Mouse (Mus musculus) liver, embryonic 16.5 days (tissue): ENCODE measurements at regions not wholly inside any gene's neighbourhood (a gene's known extent, or its start where the extent isn't known, plus 50 kb on each side); places are given as distances from the start of the nearest gene placed in this dataset.
"Not testable (repeated sequence)": the region's sequence is repeated elsewhere in the genome, so short reads cannot be mapped to it uniquely, and the experiment has no call there.

ENCODE experiments used
- ATAC-seq: fragments of 200-750 bp; cut with Nextera tagmentation; 2 replicates; pipeline ENCODE4 v1.8.0; 2017; ENCODE audit warnings: low read depth, mild to moderate bottlenecking, moderate number of reproducible peaks, moderate library complexity
- H3K27ac ChIP-seq: fragments of 300-500 bp; sonication (generic); 2 replicates; pipeline ENCODE4 v1.5.1; 2014; ENCODE audit warnings: mild to moderate bottlenecking, low read length
- H3K27me3 ChIP-seq: fragments of 300-500 bp; sonication (generic); 2 replicates; pipeline ENCODE4 v1.6.1; 2014; ENCODE audit warnings: low read depth, low read length, mixed read lengths; ENCODE audit not compliant: control insufficient read depth, insufficient read depth
- H3K36me3 ChIP-seq: fragments of 300-500 bp; sonication (generic); 2 replicates; pipeline ENCODE4 v1.6.1; 2014; ENCODE audit warnings: mild to moderate bottlenecking; ENCODE audit not compliant: control insufficient read depth, insufficient read depth
- H3K4me1 ChIP-seq: fragments of 300-500 bp; sonication (generic); 2 replicates; pipeline ENCODE4 v1.6.1; 2014; ENCODE audit warnings: low read depth, low read length, mixed read lengths; ENCODE audit not compliant: control insufficient read depth
- H3K4me2 ChIP-seq: fragments of 300-500 bp; sonication (generic); 2 replicates; pipeline ENCODE4 v1.6.1; 2014; ENCODE audit warnings: low read depth, low read length, mixed read lengths
- H3K4me3 ChIP-seq: fragments of 300-500 bp; sonication (generic); 2 replicates; pipeline ENCODE4 v1.5.1; 2014; ENCODE audit warnings: low read depth, mild to moderate bottlenecking, low read length
- H3K9ac ChIP-seq: fragments of 300-500 bp; sonication (generic); 2 replicates; pipeline ENCODE4 v1.6.1; 2014; ENCODE audit warnings: low read depth, low read length
- H3K9me3 ChIP-seq: fragments of 300-500 bp; sonication (generic); replicated peaks from 2 replicates; pipeline ENCODE4 v1.6.1; 2016; ENCODE audit warnings: low read length; ENCODE audit not compliant: control insufficient read depth
- WGBS: fragments of 180-500 bp; shearing (Covaris S2); extraction: QIAGEN DNeasy Blood & Tissue Kit; methylation state at CpG from one replicate; pipeline ENCODE4 v1.1.7; 2014; ENCODE audit not compliant: insufficient replicate concordance; 5-methylcytosine and 5-hydroxymethylcytosine counted together

DNA sequence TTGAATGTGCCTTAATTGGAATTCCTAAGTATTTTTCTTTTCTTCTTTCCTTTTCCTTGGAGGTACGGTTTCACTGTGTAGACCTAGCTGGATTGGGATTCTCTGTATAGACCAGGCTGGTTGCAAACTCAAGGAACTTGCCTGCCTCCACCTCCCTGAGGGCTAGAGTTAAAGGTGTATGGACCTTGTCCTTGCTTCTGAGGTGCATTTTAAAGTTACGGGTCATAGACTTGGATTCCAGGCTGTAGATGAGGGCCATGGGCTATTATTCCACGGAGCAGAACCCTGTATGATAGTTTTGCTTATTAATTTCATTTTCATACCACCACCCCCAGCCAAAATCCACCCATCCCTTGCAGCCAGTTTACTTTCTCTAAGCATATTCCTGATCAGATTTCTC, 50.7 kb upstream of the Wdr26 start:
- 84% methylated on average over 3 of the region's 3 CpGs for WGBS
- Histone ChIP-seq H3K9me3 (no peaks in the 10 kb centered on the region), H3K4me1 (peaks cover 51% of the 10 kb centered on the region), H3K27ac (peak overlapping the region; percentile 99), H3K27me3 (no peaks in the 10 kb centered on the region), H3K9ac (peak overlapping the region; percentile 43; the same call in 1 of the 2 replicates), H3K36me3 (no peaks in the 10 kb centered on the region), H3K4me3 (no peak overlapping the region), H3K4me2 (no peak overlapping the region)
- ATAC-seq, result no peak

DNA sequence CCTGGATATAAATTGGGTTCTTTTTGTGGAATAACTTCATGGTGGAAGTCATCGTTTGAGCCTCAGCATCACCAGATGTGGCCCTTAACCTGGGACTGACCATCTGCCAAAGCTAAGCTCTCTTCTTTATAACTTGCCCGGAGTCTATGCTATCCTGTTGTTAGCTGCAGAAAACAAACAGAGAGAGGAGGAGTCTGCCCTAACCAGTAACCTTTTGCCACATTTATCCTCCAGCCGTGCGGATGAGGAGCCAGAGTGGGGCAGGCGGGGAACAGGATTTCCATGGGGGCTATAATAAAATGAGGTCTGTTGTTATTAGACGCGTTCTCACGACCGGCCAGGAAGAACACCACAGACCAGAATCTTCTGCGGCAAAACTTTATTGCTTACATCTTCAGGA, 51.4 kb upstream of the Wdr26 start:
- Histone ChIP-seq H3K4me3 (no peak overlapping the region), H3K4me2 (no peak overlapping the region), H3K9me3 (no peaks in the 10 kb centered on the region), H3K27ac (no peak overlapping the region), H3K36me3 (no peaks in the 10 kb centered on the region), H3K4me1 (peaks cover 44% of the 10 kb centered on the region), H3K27me3 (no peaks in the 10 kb centered on the region), H3K9ac (no peak overlapping the region)
- no peak for ATAC-seq
- 92% methylated on average over 10 of the region's 10 CpGs for WGBS

DNA sequence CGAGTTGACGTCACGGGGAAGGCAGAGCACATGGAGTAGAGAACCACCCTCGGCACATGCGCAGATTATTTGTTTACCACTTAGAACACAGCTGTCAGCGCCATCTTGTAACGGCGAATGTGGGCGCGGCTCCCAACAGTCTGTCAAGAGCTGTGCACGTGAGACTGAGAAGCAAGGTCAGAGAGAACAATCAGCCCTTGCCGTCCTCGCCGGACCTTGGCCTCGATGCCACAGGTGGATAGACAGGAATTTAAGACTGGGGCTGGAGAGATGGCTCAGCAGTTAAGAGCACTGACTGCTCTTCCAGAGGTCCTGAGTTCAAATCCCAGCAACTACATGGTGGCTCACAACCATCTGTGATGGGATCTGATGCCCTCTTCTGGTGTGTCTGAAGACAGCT, 58.7 kb upstream of the Wdr26 start:
- H3K4me2 ChIP-seq, H3K27ac ChIP-seq, H3K27me3 ChIP-seq, H3K4me3 ChIP-seq, H3K9me3 ChIP-seq, H3K36me3 ChIP-seq, ATAC-seq, H3K9ac ChIP-seq: not testable (repeated sequence)
- WGBS, result 87% methylated on average over 10 of the region's 15 CpGs
- H3K4me1 ChIP-seq, result peaks cover 18% of the 10 kb centered on the region

DNA sequence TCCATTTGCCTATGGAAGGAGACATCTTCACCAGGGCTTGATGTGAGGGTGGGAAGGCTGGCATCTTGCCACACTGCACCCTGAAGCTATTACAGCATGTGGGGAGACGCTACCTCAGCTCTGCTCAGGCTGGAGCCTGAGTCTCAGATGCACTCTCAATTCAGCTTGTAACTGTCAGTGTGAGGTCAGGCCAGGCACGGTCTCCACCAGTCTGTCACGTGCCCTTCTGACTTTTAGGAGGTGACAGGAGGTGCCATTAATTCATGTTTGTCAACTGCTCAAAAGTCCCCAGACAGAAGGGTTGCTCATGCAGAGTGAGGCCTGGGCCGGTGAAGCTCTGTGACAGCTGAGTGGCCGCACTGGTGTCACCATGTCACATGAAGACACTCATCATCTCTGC, 59.4 kb upstream of the Wdr26 start:
- Histone ChIP-seq H3K27me3 (no peaks in the 10 kb centered on the region; the same call in none of the 2 replicates), H3K27ac (peak overlapping the region; percentile 47; the same call in 1 of the 2 replicates), H3K9me3 (no peaks in the 10 kb centered on the region), H3K9ac (no peak overlapping the region), H3K4me3 (no peak overlapping the region), H3K4me1 (peaks cover 18% of the 10 kb centered on the region), H3K4me2 (no peak overlapping the region), H3K36me3 (no peaks in the 10 kb centered on the region)
- WGBS, result 74% methylated on average over 5 of the region's 5 CpGs
- no peak for ATAC-seq

DNA sequence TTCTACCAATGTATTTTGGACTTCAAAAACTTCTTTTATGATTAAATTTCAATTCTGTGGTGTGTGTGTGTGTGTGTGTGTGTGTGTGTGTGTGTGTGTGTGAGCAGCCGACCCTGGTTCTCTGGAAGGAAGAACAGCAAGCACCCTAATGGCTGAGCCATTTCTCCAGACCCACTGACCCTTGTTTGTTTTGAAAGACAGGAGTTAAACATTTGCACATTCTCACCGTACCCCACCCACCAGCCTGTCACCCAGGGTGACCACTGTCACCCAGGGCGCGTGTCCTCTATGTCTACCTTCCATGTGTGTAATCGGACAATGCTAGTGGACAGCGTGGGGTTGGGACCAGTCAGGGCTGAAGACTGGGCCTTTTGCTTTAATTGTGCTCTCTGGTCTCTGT, 60.0 kb upstream of the Wdr26 start:
- no peaks in the 10 kb centered on the region; the same call in none of the 2 replicates for H3K27me3 ChIP-seq
- peaks cover 18% of the 10 kb centered on the region for H3K4me1 ChIP-seq
- WGBS, result 74% methylated on average over 6 of the region's 6 CpGs
- ATAC-seq, result peak; percentile 69
- no peaks in the 10 kb centered on the region for H3K36me3 ChIP-seq
- no peak overlapping the region for H3K4me2 ChIP-seq
- H3K4me3 ChIP-seq, result no peak overlapping the region
- peak overlapping the region; percentile 37; the same call in 1 of the 2 replicates for H3K27ac ChIP-seq
- H3K9me3 ChIP-seq, result no peaks in the 10 kb centered on the region
- peak overlapping the region; percentile 25; the same call in 1 of the 2 replicates for H3K9ac ChIP-seq

DNA sequence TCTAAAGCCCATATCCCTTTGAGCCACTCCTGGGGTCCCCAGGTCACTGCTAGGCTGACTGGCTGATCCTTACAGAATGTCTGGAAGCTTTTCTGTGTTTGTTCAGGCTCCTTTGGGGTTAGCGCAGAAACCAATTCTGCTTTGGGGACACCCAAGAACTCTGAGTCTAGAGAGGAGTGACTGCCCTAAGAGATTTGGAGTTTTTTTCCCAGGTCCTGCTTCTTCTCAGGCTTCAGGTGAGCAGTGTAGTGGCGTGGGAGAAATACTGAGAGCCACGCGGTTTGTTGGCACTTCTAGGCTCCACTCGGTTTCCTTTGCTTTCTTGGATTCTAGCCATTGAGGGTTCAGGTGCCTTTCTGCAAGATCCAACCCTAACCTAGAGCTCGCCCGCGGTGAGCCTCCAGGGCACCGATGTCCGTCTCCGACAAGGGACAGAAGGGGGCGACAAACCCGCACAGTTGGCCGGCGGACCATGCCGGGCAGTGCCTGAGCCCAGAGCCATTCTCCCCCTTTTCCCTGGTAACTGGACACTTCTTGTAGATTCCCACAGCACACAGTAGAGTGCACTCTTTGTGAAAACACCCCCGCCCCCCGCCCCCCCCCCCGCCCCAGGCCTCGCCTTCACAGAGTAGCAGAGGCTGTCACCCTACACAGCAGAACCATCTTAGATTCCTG, 61.0 kb upstream of the Wdr26 start:
- peak; percentile 87 for ATAC-seq
- 5% methylated on average over 19 of the region's 20 CpGs for WGBS
- Histone ChIP-seq H3K4me3 (no peak overlapping the region), H3K27ac (peak overlapping the region; percentile 47; the same call in 1 of the 2 replicates), H3K36me3 (no peaks in the 10 kb centered on the region), H3K4me1 (peaks cover 18% of the 10 kb centered on the region), H3K4me2 (peak overlapping the region; percentile 38), H3K9ac (peak overlapping the region; percentile 58), H3K27me3 (no peaks in the 10 kb centered on the region; the same call in none of the 2 replicates), H3K9me3 (no peaks in the 10 kb centered on the region)

DNA sequence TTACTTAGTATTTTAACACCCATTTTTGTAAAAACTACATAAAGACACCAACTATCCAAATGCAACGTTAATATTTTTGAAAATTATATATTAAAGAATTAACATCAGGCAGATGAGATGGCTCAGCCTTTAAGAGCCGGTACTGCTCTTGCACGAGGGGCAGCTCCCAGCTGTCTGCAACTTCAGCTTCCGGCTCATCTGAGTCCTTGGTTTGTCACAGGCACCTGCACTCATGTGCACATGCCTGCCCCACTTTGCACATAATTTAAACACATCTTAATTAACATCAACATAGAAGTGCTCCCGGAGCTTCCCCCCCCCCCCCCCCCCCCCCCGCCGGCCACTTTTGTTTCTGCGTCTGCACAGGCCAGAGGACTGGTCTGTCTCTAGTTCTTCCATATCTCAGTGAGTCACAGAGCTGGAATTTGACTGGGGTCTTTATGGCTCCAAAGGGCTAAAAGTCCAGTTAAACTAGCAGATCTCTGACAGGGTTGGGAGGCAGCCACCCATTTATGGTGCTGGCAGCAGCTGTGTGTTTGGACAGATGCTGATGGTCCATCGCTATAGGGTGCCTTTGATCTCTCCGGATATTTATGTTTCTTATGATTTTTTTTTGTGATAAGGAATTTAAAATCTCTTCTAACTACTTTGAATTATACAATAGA, 61.9 kb upstream of the Wdr26 start:
- Histone ChIP-seq H3K4me1 (peaks cover 18% of the 10 kb centered on the region), H3K9ac (no peak overlapping the region), H3K9me3 (no peaks in the 10 kb centered on the region), H3K4me2 (no peak overlapping the region), H3K27me3 (no peaks in the 10 kb centered on the region; the same call in none of the 2 replicates), H3K36me3 (no peaks in the 10 kb centered on the region), H3K4me3 (no peak overlapping the region), H3K27ac (no peak overlapping the region)
- ATAC-seq, result no peak
- WGBS, result 50% methylated on average over 8 of the region's 10 CpGs

GRCm38 (mm10) chr1:181280826-181281225, 69.0 kb upstream of the Wdr26 start:
- H3K9ac ChIP-seq, result no peak overlapping the region
- no peak overlapping the region for H3K4me2 ChIP-seq
- no peak for ATAC-seq
- peaks cover 3% of the 10 kb centered on the region; the same call in 1 of the 2 replicates for H3K27me3 ChIP-seq
- 66% methylated on average over 5 of the region's 5 CpGs for WGBS
- no peak overlapping the region for H3K4me3 ChIP-seq
- no peaks in the 10 kb centered on the region for H3K9me3 ChIP-seq
- no peak overlapping the region for H3K27ac ChIP-seq
- no peaks in the 10 kb centered on the region for H3K4me1 ChIP-seq
- H3K36me3 ChIP-seq, result no peaks in the 10 kb centered on the region

DNA sequence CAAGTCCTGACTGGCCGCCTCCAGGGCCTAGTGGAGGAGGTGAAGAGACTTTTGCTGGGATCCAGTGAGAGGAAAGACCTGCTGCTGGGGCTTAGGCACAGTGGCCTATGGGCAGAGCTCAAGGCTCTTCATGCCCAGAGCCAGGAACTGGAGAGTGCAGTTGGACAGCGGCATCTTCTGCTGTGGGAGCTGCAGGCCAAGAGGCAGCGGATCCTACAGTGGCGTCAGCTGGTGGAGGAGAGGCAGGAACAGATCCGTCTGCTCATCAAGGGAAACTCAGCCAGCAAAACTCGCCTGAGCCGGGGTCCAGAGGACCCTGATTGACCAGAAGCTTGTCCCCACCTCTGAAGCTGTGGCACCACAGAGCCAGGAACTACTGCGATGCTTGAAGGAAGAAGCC, 69.4 kb upstream of the Cnih3 start:
- not testable (repeated sequence) for H3K9ac ChIP-seq, ATAC-seq, H3K27ac ChIP-seq, H3K4me3 ChIP-seq, H3K36me3 ChIP-seq, H3K4me2 ChIP-seq, H3K4me1 ChIP-seq, H3K9me3 ChIP-seq, H3K27me3 ChIP-seq
- 74% methylated on average over 8 of the region's 8 CpGs for WGBS
